Mouse (Mus musculus): ENCODE measurements at regions not wholly inside any gene's neighbourhood (a gene's known extent, or its start where the extent isn't known, plus 50 kb on each side); places are given as distances from the start of the nearest gene placed in this dataset.

DNA sequence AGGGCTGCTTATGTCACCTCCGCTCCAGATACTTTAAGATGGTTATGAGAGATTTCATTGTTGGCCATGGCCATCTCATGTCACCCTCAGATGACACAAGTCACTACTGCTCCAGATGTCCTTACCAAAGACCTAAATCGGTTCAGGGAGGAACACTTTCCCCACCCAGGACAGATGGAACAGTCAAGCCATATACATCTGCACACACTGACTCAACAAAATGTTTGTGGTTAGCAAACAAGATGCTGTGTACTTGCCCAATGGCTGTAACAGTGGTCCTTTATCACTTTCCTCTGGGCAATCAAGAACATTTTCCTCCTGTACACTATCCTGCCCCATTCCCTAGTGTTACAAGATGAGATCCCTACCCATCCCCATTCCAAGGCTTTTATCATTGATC lies 64.1 kb upstream of the Tent5a start:
- no peak for ATAC-seq (ENCODE audit: low FRiP score)

DNA sequence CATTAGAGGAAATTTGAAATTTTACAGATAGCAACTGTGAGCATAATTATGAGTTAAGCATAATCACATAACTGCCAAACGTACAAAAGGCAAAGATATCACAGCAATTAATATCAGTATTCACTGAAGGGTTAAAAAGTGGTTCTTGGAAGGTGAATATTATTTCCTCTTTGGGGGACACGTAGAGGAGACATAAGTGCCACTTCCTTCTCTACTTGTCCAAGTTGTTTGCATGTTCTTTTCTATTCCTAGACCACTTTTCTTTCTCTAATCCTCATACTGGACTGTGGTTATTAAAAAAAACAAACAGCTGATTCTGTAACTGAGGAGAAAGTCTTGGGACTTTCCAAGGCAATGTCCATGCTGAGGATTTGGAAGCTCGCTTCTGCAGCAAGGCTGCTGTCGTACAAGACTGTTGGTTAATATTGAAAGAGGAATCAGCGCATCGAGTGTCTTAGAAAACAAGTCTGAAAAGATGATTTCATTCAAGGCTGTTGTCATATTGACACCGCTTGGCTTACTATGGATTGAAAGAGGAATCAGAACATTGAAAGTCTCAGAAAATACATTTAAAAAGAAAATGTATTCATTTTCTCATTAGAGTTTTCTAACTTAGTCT lies 61.7 kb upstream of the Tent5a start:
- Histone ChIP-seq H3K9me3 (ENCODE audit: control insufficient read depth, low read length) (no peaks in the 10 kb centered on the region), H3K36me3 (ENCODE audit: control insufficient read depth, insufficient read depth, low read length) (no peaks in the 10 kb centered on the region), H3K27ac (ENCODE audit: low read depth, low read length) (no peak overlapping the region), H3K27me3 (ENCODE audit: control insufficient read depth, insufficient read depth, low read length) (no peaks in the 10 kb centered on the region), H3K4me1 (replicated peaks; ENCODE audit: control insufficient read depth, insufficient read depth, low read length) (no peaks in the 10 kb centered on the region), H3K4me2 (replicated peaks; ENCODE audit: low read depth, low read length) (no peak overlapping the region), H3K4me3 (ENCODE audit: low read depth, low read length) (no peak overlapping the region), H3K9ac (ENCODE audit: low read depth, low read length) (no peak overlapping the region)
- 90% methylated on average over 7 of the region's 7 CpGs for WGBS
- ATAC-seq (ENCODE audit: low FRiP score) = no peak
- no peak for DNase-seq (ENCODE audit: low spot score)

More for the DNA sequence above, 64.1 kb upstream of the Tent5a start:
- H3K36me3 ChIP-seq (ENCODE audit: control insufficient read depth, insufficient read depth, low read length) = no peaks in the 10 kb centered on the region
- no peak overlapping the region for H3K4me3 ChIP-seq (ENCODE audit: low read depth, low read length)
- no peak overlapping the region for H3K27ac ChIP-seq (ENCODE audit: low read depth, low read length)
- no peaks in the 10 kb centered on the region for H3K9me3 ChIP-seq (ENCODE audit: control insufficient read depth, low read length)
- H3K9ac ChIP-seq (ENCODE audit: low read depth, low read length) = no peak overlapping the region
- no peak for DNase-seq (ENCODE audit: low spot score)
- WGBS = 92% methylated on average over 2 of the region's 2 CpGs
- H3K4me2 ChIP-seq (replicated peaks; ENCODE audit: low read depth, low read length) = no peak overlapping the region
- no peaks in the 10 kb centered on the region for H3K27me3 ChIP-seq (ENCODE audit: control insufficient read depth, insufficient read depth, low read length)
- no peaks in the 10 kb centered on the region for H3K4me1 ChIP-seq (replicated peaks; ENCODE audit: control insufficient read depth, insufficient read depth, low read length)

DNA sequence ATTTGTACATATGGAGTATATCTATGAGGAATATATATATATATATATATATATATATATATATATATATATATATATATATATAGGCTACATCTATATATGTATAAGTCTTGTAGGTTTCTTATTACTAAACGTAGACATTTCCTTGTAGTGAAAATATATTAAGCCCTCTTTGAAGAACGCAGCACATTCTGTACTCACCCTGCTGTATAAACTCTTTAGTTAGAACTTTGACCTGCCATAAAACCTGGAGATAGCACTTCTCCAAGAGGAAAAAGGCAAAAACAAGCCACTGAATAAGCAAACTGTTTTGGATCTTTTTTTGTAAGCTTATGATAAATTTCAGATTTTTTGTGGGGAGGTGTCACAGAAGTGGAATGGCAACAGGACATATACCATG lies 55.3 kb upstream of the Tent5a start:
- Histone ChIP-seq H3K4me1 (replicated peaks; ENCODE audit: control insufficient read depth, insufficient read depth, low read length) (no peaks in the 10 kb centered on the region), H3K4me2 (replicated peaks; ENCODE audit: low read depth, low read length) (no peak overlapping the region), H3K27ac (ENCODE audit: low read depth, low read length) (no peak overlapping the region), H3K36me3 (ENCODE audit: control insufficient read depth, insufficient read depth, low read length) (no peaks in the 10 kb centered on the region), H3K4me3 (ENCODE audit: low read depth, low read length) (no peak overlapping the region), H3K27me3 (ENCODE audit: control insufficient read depth, insufficient read depth, low read length) (no peaks in the 10 kb centered on the region), H3K9ac (ENCODE audit: low read depth, low read length) (no peak overlapping the region), H3K9me3 (ENCODE audit: control insufficient read depth, low read length) (no peaks in the 10 kb centered on the region)
- ATAC-seq (ENCODE audit: low FRiP score) (no peak), DNase-seq (ENCODE audit: low spot score) (no peak)
- WGBS = 95% methylated on average over 2 of the region's 2 CpGs

DNA sequence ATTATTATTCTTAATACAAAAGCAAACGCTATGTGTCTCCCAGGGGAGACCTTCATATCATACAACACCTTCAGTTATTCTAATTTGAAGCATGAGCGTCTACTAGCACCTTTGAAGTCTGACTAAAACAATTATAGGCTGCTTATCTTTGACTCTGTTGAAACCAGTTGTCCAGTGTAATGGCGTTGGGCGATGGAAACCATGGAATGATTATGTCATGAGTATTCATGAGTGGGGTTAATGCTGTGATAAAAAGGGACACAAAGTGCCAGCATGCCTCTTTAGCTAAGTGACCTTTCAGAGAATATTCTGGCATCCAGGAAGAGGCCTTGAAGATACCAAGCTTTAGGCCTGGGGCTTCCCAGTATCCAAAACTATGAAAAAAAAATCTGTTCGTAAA lies 53.6 kb upstream of the Tent5a start:
- Histone ChIP-seq H3K27ac (ENCODE audit: low read depth, low read length) (no peak overlapping the region), H3K4me2 (replicated peaks; ENCODE audit: low read depth, low read length) (no peak overlapping the region), H3K4me3 (ENCODE audit: low read depth, low read length) (no peak overlapping the region), H3K9ac (ENCODE audit: low read depth, low read length) (no peak overlapping the region), H3K36me3 (ENCODE audit: control insufficient read depth, insufficient read depth, low read length) (no peaks in the 10 kb centered on the region), H3K4me1 (replicated peaks; ENCODE audit: control insufficient read depth, insufficient read depth, low read length) (no peaks in the 10 kb centered on the region), H3K27me3 (ENCODE audit: control insufficient read depth, insufficient read depth, low read length) (no peaks in the 10 kb centered on the region), H3K9me3 (ENCODE audit: control insufficient read depth, low read length) (no peaks in the 10 kb centered on the region)
- DNase-seq (ENCODE audit: low spot score) (no peak), ATAC-seq (ENCODE audit: low FRiP score) (no peak)
- WGBS = 84% methylated on average over 5 of the region's 5 CpGs

DNA sequence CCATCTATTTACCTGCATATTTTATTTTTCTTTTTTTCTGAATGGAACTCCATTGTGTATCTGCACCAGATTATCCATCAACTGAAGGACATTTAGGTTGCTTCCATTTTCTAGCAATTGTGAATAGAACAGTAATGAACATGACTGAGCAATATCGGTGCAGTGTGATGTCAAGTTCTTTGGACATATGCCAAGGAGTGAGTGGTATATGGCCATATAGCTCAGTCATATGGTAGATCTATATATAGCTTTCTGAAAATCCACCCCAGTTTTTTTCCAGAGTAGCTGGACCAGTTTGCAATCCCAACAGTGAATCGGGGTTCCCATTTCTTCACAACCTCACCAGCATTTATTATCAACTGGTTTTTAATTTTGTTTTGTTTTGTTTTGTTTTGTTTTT lies 52.0 kb upstream of the Tent5a start:
- no peaks in the 10 kb centered on the region for H3K4me1 ChIP-seq (replicated peaks; ENCODE audit: control insufficient read depth, insufficient read depth, low read length)
- no peaks in the 10 kb centered on the region for H3K36me3 ChIP-seq (ENCODE audit: control insufficient read depth, insufficient read depth, low read length)
- no peak overlapping the region for H3K27ac ChIP-seq (ENCODE audit: low read depth, low read length)
- H3K9ac ChIP-seq (ENCODE audit: low read depth, low read length) = no peak overlapping the region
- 92% methylated on average over 2 of the region's 2 CpGs for WGBS
- ATAC-seq (ENCODE audit: low FRiP score) (no peak), DNase-seq (ENCODE audit: low spot score) (no peak)
- no peaks in the 10 kb centered on the region for H3K9me3 ChIP-seq (ENCODE audit: control insufficient read depth, low read length)
- no peak overlapping the region for H3K4me2 ChIP-seq (replicated peaks; ENCODE audit: low read depth, low read length)
- H3K27me3 ChIP-seq (ENCODE audit: control insufficient read depth, insufficient read depth, low read length) = no peaks in the 10 kb centered on the region
- no peak overlapping the region for H3K4me3 ChIP-seq (ENCODE audit: low read depth, low read length)

Measured in hindbrain, embryonic 11.5 days (tissue).